Mouse (Mus musculus): ENCODE results near the gene Npr2.

DNA sequence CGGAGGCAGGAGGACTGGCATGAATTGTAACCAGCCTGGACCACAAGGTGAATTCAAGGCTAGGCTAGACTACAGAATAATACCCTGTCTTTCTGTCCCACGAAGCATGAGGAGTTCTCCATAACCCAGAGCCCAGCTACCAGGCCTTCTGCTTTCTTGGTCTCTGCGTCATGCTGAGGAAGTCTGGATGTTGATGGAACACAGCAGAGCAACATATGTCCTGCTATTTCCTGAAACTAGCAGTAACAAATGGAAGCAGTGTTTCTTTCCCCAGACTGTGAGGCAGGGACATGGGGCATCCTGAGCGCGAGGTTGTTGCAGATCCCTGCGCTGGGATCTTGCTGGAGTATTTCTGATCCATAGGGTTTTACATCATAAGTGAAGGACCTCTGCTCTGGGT is 46.8 kb downstream of the Npr2 start:
- no peak for TF ChIP-seq POLR2A (IDR thresholded peaks at IDR 0.05; ENCODE audit: borderline replicate concordance, insufficient read depth, low read length)
- no peak for TF ChIP-seq CTCF (IDR thresholded peaks at IDR 0.05; ENCODE audit: borderline replicate concordance, insufficient read depth, low read depth, low read length)

Measured in cerebellum, adult 2 months (tissue).